Mouse (Mus musculus) ES-CJ7 (cell line): Measurements from ENCODE around the gene Dhdds.

Experiments
- DNase-seq: peaks from one replicate; pipeline ENCODE4 v3.0.0; 2011; ENCODE audit warnings: low read depth, low spot score

Dhdds gene

DNA sequence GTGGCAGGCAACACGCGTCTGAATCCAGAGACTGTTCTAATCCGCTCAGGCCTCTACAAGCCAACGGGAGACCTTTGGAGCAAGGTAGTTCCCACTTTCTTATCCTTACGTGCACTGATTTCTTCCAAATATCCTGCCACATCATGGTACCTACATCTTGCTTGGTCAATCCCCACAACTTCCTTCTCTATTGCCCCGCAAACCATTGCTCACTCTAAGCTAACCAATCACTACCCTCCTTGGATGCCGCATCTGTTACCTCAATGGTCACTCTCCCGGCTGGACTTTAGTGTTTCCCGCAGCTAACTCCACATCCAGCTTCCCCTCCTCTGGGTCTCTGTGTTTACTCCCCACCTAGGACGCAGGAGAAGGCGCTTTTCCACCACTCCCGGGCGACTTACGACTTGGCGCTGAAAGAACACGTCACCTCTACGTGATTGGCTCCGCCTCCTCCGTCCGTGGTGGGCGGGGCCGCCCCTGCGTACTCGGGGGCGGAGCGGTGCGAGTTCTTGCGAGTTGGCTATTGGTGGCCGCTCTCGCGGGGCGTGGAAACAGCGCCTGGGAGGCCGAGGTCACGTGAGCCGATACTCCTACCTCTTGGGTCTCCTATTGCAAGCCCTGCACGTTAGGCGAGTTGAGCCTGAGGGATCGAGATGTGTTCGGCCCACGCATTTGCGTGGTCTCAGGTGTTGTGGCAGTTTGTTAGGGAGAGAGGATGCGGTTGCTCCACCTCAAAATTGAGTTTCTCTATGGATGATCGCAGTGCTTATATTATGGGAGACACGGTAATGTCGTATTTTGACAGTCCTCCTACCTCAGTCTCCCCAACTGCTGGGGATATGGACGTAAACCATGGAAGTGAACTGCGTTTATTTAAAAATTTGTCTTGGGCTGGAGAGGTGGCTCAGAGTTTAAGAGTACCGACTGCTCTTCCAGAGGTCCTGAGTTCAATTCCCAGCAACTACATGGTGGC is at the start of gene Dhdds:
Gene Dhdds (minus strand): TSS at position 453 of the 973 bp plus-strand sequence.
- peak; percentile 98 for DNase-seq

- no peak for DNase-seq
Observed at GRCm38 (mm10) chr4:134047648-134048047, 46.9 kb upstream of the Dhdds start.

GRCm38 (mm10) chr4:134043041-134043440 is 42.3 kb upstream of the Dhdds start:
- no peak for DNase-seq

- DNase-seq: no peak
Observed at GRCm38 (mm10) chr4:134041317-134042123, 40.8 kb upstream of the Dhdds start.

DNA sequence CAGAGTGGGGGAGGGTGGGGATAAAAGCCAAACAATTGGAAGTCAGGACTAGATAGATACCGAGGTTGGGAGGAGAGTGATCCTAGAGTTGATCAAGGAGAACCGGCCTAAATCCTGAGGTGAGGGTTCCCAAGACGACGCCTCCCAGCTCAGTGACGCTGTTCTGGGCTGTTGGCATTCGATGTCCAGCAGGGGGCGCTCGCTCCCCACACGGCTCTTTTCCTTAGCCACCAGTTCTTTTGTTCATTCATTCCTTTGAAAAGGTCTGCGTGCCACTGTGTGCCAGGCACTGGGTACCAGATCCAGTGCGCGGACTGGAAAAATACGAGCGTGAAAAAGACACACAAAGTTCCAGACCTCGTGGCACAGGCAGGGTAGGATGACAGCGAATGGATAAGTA is 35.2 kb upstream of the Dhdds start:
- peak; percentile 70 for DNase-seq

- no peak for DNase-seq
Observed at GRCm38 (mm10) chr4:134025802-134026201, 25.1 kb upstream of the Dhdds start.

- DNase-seq: peak; percentile 59
Observed at GRCm38 (mm10) chr4:134020621-134021020, 19.9 kb upstream of the Dhdds start.

- no peak for DNase-seq
Observed at GRCm38 (mm10) chr4:134019641-134020351, 19.1 kb upstream of the Dhdds start.

GRCm38 (mm10) chr4:134019210-134019609 is 18.5 kb upstream of the Dhdds start:
- DNase-seq: peak; percentile 89

DNA sequence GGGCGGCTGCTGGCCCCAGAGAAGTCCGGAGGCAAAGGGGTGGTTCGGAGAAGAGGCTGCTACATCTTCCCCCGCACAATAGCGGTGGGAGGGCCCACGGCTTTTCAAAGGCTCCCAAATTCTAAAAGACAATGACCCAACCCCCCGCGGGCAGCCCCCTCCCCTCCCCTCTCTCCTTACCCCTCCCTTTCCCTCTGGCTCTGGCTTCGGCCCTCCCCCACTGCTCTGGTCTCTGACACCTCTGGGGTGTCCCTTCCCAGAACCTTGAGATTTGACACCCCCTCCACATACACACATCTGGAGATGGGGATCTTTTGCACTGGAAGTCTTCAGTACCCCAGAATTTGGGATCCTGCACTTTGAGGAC is 18.0 kb upstream of the Dhdds start, which contains the start of gene Lin28a:
Gene Lin28a (minus strand): TSS at position 63 of the 367 bp plus-strand sequence.
- peak; percentile 95 for DNase-seq

- DNase-seq: peak; percentile 59
Observed at GRCm38 (mm10) chr4:134018038-134018778, 17.5 kb upstream of the Dhdds start.

GRCm38 (mm10) chr4:134017201-134017865 is 16.6 kb upstream of the Dhdds start:
- DNase-seq: peak; percentile 85

DNA sequence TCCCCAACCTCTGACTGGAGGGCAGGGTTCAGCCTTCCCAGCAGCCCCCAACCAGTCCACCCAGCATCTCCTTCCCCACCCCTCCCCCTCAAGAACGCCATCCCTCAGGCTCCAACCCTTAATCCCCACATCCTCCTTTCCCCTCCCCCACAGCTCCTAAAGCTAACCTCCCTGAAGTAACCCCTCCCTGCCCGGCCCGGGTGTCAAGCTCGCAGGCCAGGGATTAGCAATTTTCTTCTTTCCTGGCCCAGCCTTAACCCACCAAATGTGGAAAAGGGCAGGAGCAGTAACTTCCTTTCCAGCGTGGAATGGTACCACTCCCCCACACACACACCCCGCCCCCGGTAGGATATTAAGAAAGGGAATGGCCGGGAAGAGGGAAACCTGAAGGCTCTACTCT is 16.0 kb upstream of the Dhdds start:
- peak; percentile 96 for DNase-seq

- DNase-seq: peak; percentile 55
Observed at GRCm38 (mm10) chr4:134016208-134016607, 15.5 kb upstream of the Dhdds start.

DNA sequence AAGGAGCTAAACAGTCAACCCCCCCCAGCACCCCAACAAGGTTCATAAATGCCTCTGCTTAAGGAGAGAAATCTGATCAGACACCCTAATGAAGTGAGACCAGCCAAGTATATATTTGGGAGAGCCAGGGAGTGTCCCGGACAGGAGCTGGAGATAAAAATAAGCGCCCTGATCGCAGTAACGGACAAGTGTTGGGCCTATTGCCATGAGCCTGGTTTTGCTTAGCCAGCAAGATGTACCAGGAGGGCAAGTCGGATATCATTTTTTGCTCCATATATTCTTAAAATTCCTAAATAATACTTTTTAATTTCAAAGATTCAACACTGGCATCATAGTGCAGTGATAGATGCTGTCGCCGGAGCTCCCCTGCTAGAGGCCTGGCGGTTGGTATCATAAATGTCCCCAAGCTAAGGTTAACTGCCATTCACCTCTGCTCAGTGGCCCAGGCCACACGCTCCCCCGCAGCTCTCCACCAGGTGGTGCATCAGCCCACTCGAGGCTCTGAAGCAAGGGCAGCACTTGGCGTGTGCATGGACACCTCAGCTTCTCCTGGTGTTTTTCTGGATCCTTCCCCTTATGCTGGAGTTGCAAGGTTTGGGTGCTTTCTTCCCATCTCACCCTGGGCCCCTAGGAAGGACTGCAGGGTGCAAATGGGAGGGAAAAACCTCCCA is 12.3 kb upstream of the Dhdds start:
- DNase-seq: peak; percentile 72

GRCm38 (mm10) chr4:134011450-134012414 is 11.0 kb upstream of the Dhdds start:
- peak; percentile 90 for DNase-seq

DNA sequence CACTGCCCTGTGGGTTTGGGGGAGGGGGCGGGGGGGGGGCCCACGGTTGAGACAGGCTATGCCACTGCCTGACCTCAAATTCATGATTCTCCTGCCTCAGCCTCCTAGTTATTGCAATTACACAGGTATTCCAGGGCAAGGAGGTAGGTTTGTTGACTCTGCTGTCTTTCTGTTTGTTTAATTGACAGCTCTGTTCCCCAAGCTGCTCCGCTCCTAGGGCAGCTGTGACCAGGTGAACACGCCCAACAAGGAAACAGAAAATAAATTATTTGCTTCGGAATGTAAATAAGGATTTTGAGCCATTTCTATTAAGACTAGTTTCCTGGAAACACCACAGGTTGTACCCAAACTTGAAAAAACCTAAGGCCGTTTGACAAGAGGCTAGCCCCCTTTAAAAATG is 9.0 kb upstream of the Dhdds start:
- DNase-seq: no peak

DNA sequence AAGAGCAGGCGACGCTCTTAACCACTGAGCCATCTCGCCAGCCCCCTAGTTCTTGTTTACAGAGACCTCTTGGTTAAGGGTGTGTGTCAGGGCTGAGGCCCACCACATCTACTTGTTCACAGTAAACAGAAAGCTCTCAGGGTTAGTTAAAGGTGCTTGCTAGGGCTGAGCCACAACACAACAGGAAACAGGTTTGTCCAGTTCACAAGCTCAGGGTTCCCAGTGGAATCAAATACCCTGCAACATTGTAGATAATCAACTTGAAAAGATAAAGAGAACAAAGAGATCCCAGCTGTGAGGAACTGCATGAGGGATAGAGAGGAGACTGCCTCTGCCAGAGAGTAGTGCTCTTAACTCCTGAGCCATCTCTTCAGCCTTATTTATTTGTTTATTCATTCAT is 6.1 kb upstream of the Dhdds start:
- no peak for DNase-seq
